Mouse (Mus musculus): ENCODE results near the gene Ppp1r2.

GRCm38 (mm10) chr16:31287712-31288111 is 12.6 kb upstream of the Ppp1r2 start:
- TF ChIP-seq CTCF (IDR thresholded peaks at IDR 0.05; ENCODE audit: borderline replicate concordance, control insufficient read depth, extremely low read depth, insufficient read depth, low read length, poor library complexity) = no peak
- TF ChIP-seq POLR2A (IDR thresholded peaks at IDR 0.05; ENCODE audit: control insufficient read depth, extremely low read depth, insufficient read depth, low read length, poor library complexity) = no peak

All from thymus, adult 2 months (tissue).